Mouse (Mus musculus) adrenal gland, adult (tissue): ENCODE measurements around the gene Gm47791.
A peak's percentile ranks its signal among the peaks of the same experiment; 100 is the strongest.

Source experiments
- DNase-seq, 2 experiments: peaks; one replicate each; pipeline ENCODE4 v3.0.0; 2022 to 2023; ENCODE audit warnings: low spot score in 1 of 2; ENCODE audit not compliant: inconsistent age in 2 of 2

Gm47791 gene

DNA sequence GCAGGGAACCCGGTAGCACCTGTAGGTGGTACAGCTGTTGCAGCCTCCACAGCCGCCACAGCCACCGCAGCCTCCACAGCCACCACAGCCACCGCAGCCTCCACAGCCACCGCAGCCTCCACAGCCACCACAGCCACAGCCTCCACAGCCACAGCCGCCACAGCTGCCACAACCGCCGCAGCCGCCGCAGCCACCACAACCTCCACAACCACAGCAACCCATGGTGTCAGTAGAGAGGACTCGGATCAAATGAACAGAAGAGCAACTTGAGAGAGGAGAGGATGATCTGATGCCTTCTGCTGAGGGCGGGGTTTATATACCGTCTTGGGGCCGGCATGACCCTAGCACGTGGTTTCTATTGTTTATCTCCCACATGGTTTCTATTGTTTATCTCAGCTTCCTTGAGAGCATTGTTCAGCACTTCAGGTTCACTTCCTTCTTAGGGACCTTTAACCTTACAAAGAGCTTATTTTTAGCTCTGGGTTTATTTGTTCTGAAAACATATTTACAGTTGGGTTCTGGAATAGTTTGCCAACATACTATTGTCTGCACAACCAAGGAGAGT is at the start of gene Gm47791:
TSS of gene Gm47791 (minus strand) at position 222 of the 565 bp plus-strand sequence.
- DNase-seq: no peak

DNA sequence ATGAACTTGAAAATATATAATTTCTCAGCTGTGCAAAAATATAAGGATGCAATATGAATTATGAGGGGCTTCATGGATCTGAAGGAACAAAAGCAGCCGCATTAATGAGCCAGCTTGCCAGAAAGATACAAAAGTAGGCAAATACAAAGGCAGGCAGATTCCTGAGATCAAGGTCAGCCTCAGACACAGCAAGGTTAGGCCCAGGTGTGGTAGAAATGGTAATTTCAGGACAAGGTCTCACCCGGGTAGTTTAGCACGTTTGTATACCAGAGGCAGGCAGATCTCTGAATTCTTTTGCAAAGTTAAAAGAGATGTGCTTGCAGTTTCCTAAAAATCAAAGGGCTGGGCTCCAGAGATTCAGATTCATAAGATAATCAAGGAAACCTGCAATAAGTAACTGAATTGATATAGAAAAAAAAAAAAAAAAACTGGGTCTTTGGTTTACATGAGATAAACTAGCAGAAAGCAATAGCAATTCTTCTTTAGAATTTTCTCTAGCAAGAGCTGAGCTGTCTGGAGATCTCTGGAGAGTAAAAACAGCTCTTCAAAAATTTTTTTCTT is 49.7 kb upstream of the Gm47791 start:
- no peak for DNase-seq

DNA sequence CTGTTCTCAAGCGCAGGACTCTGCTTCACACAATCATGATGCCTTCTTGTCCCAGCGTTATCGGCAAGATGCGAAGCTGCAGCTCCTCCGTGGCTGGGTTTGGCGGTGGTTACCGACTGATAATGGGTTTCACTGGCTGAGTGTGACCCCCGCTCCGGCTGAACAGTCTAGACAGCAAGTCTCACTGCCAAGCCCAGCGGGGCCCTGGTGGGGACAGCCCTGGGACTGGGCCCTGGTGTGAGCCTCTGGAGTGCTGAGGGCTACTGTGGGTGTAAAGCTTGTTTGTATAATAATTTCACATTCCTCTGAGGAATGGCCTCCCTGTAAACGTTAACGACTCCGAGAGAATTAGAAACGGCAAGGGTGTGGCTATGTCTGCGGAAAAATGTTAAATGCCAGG is 49.1 kb upstream of the Gm47791 start:
- no peak for DNase-seq

DNA sequence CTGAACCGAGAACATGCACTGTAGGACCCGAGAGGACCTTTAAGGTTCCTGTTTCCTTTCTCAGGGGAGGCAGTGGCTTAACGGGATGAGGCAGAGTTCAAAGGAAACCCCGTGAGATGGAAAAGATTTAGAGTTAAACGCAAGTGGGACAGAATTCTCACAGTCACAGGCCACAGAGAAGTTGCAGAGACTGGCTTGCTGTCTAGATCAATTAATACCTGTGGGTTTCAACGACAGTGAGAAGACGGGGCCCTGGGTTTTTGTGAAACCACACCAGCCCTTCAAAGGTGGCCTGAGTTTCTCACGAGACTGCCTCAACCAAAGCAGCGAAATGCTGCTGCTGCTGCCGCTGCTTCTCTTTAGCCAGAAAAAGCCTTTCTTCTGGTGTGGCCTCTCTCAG is 48.3 kb upstream of the Gm47791 start:
- no peak for DNase-seq

DNA sequence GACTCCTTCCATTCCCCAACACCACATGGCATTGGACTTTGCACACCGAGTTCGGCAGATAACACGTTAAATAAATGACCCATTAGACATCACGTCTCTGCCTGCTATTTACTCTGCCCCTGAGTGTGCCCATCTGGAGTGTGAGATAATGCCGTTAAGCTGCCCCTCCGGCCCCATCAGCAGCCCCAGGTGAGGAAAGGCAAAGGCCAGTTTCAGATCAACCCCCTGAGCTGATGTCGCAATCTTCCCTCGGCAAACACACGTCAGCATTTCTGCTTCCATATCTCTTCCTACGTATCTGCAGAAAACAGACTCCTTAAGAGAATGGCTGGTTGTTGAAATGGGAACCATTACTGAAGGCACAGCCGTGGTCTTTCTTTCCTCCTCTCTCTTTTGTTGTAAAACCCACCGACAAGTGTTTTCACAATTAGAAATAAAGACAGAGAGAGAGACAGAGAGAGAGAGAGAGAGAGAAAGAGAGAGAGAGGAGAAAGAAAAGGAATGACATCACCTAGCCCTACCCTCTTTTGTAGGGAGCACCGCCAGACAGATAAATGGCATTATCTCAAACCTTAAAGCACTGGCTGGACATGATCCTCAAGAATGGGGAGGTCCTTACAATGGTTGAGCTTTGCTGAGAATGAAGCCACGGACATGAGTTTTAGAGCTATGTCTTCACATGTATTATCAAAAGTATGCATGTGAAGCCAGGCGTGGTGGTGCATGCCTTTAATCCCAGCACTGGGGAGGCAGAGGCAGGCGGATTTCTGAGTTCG is 45.1 kb upstream of the Gm47791 start:
- DNase-seq: peak in 1 of 2 experiments; percentile 64

DNA sequence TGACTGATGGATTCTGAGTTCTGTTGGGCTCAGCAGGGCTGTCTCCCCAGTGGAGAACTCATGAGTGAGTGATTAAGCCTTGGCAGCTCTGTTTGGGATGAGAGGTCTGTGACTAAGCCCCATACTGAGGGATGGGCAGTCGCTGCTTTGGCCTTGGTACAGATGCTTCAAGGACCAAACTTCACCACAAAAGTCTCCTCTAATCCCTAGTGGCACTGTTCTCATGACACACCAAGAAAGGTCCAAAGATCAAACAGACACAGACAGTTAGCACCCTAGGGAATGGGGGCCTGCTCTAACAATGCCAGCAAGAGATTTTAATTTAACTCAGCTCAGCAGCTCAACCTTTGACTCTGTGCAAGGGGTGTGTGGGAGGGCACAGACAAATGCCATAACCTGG is 40.7 kb upstream of the Gm47791 start:
- DNase-seq: peak; percentile 82 to 88

DNA sequence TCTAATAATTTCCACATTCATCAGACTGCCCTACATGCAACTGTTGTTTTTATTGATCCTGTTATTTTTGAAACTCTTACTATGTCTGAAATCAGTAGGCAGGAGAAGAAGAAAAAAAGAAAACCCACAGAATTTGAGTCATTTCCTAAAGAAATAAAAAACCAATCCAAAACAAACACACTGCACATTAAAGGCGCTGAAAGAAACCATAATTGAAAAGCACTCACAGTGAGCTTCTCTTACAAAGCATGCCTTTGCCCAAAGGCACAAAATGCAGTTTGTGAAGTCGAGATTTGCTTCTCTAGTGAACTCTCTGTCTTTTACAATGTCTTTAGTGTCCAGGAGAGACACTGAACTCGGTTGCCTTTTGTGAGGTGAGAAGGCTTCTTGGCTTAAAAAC is 37.5 kb upstream of the Gm47791 start:
- no peak for DNase-seq

DNA sequence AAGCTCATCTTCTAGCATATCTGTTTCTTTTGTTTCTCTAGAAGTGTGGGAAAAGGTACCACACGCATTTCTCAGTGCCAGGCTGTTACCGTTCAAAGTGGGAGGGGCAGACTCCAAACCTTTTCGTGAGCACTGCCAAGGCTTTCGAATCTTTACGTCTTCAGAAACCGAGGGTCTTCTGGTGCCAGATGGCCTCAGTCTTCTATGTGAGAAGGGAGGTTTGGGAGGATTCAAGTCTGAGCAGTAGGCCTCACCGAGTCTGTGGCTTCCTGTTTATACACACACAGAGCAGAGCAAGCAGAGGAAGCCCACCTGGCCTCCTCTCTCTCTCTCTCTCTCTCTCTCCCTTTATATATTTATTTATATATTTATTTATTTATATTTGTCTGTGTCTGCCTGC is 36.2 kb upstream of the Gm47791 start:
- no peak for DNase-seq

DNA sequence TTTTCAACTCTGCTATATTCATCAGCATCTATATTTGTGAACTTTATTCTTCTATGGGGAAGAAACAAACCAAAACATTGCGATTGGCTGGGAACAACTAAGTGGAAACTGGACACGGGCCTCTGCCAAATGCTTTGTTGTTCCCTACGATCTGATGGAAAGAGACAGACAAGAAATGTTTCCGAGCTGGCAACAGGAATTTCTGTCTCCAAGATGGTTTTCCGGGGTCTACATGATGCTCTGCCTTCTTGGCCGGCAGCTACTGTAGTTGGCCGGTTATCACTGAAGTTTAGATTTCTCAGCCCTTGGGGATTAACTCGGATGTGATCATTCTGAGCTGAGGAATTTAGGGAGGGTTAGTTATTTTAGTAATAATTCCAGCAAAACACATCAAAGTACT is 35.3 kb upstream of the Gm47791 start:
- DNase-seq: no peak

DNA sequence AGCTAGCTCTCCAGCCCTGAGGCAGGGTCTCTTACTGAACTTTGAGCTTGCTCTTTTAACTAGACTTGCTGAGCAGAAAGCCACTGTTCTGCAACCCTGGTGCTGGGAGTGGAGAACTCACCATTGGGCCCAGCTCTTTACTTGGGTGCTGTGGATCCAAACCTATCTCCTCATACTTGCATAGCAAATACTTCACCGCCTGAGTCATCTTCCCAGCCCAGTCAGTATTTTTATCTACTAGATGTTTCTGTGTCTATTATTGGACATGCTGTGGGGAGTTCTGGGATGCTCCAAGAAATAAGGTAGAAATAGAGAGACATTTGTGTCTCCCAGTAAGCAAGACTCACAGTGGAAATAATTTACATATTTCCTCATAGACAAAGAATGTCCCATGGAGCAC is 33.0 kb upstream of the Gm47791 start:
- no peak for DNase-seq

DNA sequence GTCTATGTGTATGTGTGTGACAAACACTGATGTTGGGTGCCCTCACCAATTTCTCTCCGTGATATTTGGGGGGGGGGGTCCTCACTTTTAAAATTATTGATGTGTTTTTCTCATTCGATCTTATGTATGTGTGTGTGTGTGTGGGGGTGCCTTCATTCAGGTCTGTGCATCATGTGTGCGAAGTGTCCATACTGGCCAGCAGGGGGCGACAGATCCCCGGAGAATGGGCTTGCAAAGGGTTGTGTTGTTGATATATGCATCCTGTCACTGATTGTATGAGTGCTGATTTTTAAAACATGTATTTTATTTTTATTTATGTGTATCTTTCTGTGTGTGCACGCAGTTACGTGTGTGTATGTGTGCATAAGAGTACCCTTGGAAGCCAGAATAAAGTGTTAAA is 32.6 kb upstream of the Gm47791 start:
- no peak for DNase-seq

DNA sequence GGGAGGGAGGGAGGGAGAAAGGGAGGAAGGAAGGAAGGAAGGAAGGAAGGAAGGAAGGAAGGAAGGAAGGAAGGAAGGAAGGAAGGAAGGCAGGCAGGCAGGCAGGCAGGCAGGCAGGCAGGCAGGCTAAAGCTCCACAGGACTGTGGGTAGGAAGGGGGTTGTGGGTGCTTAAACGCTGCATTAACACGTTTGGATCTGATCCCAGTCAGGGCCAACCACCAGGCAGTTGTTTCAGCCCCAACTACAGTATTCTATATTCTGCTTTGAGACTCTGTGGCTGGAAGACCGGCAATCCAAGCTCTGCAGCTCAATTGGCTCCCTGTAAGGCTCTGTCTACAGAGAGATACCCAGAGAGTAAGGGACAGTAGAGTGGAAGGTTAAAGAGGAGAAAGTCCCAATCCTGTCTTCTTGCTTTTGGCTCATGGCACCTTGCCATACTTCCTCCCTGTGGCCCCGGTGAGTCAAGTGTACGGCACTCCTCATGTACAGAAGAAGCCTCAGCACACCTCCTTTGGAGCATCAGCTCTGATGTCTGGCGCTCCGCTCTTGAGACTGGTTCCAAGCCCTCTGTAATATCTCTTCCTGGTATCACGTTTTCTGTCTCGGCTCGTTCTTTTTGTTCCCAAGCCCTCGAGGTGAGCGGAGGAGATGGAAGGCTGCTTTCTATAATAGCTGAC is 30.2 kb upstream of the Gm47791 start:
- DNase-seq: peak in 1 of 2 experiments; percentile 36

DNA sequence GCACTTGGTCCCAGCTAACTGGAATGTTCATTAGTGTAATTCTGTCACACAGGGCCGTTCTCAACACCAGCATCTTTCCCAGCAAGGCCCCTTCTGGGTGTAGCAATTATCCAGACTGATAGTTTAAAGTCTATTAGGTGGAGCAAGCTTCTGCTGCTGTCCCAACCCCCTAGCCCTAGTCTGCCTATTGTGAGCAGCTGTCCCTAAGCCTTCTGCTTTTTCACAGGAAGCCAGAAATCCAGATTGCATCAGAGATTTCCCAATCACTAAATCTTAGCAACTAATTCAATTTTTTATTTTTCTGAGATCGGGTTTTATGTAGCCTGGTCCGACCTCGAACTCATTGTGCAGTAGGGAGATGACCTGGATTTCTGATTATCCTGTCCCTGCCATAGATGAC is 27.9 kb upstream of the Gm47791 start:
- DNase-seq: peak in 1 of 2 experiments; percentile 74

DNA sequence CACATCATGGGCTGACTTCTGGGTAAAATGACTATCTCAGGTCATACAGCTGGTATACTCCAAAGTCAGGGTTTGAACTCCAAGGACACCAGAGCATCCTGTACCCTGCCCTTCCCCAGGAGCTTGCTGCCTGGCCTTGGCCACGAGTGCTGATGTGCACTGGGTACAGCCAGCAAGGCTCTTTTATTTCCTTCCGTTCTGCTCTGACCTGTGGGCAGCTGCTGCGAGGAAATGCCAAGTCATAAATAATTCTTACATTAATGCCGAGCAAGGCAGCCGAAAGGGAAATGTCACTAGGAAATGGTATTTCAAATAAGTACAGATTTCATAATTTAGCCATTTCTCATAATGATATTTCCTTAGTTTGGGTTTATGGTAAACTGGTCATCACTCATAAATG is 27.3 kb upstream of the Gm47791 start:
- DNase-seq: peak; percentile 82 to 85

DNA sequence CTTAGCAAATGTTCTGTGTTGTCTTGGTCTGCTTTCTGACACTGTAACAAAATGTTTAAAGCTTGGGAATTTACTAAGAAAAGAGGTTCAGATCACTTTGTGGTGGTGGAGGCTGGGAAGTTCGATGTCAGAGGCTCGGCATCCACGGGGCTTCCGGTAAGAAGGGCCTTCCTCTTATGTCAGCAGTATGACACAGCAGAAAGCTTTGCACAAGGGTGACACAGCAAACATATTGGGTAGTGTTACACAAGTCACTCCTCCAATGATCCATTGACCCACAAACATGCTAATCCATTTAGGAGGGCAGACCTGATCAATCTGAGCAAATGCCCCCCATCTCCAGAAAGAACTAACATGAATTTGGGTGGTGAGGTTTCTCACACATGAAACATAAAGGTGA is 26.0 kb upstream of the Gm47791 start:
- DNase-seq: no peak

DNA sequence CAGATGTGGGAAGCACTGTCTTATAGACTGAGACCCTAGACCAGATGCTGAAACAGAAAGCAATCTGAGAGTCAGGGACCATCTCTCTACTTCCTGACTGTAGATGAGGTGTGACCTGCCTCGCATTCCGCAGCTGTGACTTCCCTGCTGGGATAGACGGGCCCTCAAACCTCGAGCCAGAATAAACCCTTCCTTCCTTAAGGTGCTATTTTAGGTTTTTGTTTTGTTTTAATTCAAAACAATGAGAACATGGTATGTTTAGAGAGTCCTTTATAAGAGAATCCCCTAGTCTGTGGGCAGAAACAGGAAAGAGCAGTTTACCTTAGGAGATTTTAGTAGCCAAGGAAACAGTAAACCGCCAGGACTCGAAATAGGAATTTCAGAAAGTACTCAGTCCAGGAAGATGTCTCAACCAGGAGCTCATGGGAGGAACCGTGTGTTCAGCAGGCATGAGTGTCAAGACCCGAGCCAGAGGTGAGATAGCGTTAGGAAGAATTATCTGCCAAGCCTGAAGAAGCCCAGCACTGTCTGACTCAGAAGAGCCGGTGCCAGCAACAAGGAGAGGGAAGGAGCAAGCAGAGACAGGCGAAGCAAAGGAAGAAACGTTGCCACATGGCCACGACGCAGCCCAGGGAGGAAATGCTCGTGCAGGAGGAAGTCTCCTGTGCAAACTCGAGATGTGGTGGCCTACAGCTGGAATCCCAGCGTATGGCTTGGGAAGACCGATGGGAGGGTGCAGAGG is 24.8 kb upstream of the Gm47791 start:
- peak in 1 of 2 experiments; percentile 68 for DNase-seq

DNA sequence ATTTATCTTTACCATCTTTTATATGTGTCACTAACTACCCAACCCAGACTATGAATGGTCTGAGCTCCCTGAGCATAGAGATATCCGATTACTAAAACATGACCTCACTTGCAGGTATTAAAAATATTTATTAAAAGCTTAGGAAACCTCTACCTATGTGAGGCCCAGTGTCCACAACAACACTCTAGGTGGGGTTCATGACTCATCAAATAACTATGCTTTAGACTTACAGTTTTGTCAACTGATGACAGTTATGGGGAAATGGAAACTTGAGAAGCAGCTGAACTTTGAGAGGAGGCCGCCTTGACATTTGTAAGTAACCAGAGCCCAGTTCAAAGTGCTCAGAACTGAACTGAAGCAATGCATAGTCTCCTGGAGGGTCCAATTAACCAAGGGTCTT is 24.2 kb upstream of the Gm47791 start:
- peak in 1 of 2 experiments; percentile 49 for DNase-seq

DNA sequence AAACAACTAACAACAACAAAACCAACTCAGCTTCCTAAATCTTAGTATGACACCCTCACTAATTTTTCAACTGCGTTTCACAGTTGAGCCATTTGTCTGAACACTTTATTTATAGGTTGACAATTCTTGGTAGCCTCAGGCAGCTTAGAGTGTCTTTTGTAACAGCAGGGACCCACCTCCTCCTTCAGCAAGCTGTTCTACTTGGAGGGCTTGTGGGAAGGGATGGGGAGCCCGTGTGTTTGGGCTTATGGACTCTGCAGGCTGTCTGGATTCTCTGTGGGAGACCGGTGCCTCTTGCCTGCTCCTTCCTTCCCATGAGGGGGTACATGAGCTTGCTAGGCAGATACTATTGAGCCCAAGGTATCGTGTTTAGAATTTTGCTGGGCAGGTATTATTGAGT is 22.9 kb upstream of the Gm47791 start:
- DNase-seq: no peak

DNA sequence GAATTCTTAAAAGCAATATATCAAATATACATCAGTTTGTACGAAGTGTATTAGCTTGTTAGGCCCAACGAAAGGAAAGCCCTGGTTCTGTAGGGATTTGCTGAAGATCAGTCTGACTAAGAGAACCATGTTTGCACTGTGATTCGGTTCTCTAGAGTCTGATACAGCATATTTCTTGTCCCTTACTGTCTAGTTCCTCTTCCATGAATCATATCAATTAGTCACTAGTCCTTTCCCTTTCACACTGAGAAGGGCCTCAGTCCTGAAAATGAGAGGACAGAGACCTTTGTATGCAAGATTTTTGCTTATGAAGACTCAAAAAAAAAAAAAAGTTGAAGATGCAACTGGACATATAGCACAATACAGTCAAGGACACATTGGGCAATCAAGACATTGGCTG is 22.1 kb upstream of the Gm47791 start:
- DNase-seq: peak in 1 of 2 experiments; percentile 55

DNA sequence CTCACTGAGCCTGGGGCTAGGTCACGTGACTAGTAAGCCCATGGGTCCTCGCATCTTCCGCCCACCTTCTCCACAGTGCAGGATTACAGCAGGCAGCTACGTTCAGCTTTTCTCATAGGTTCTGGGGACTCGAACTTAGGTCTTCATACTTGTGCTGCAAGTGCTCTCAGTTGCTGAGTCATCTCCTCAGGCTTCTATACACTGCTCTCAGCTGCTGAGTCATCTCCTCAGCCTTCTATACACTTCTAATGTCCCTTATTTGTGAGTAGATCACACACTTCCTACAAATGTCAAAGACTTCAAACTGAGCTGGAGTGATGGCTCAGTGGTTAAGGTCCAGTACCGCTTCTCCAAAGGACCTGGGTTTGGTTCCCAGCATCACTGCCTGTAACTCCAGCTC is 21.2 kb upstream of the Gm47791 start:
- DNase-seq: no peak

DNA sequence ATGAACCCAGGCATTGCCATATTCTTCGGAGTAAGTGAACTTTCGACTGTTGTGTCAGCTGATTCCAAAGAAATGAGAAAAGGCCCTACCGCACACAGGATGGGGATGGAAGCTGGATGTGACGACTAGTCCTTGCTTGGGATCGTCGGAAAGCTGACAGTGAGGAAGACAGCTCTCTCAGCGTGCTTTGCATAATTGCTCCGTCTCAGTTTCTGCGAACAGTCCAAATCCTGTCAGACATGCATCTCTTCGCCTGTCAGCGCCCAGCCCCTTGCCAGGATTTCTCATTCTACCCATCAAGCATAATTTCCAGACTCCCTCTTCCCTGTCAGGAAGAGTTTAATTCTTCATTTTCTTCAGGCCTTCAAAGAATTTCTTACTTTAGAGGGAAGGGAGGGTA is 20.1 kb upstream of the Gm47791 start:
- DNase-seq: no peak
